Mouse (Mus musculus) splenic B cell, adult 2 months (primary cell): ENCODE measurements around the gene Kirrel3.

Source experiments
- DNase-seq: peaks from one replicate; pipeline ENCODE4 v3.0.0-alpha.2; 2011; ENCODE audit warnings: low read depth, low spot score
- H3K27me3 ChIP-seq: 2 replicates; pipeline ENCODE4 v1.6.1; 2012; ENCODE audit warnings: mild to moderate bottlenecking, low read length, moderate library complexity, mixed read lengths; ENCODE audit not compliant: control insufficient read depth, poor library complexity, insufficient read depth, severe bottlenecking
- H3K36me3 ChIP-seq: 2 replicates; pipeline ENCODE4 v1.6.1; 2012; ENCODE audit warnings: mild to moderate bottlenecking, low read length, moderate library complexity, mixed read lengths; ENCODE audit not compliant: control insufficient read depth, poor library complexity, insufficient read depth, severe bottlenecking

Gene Kirrel3

GRCm38 (mm10) chr9:34851136-34851535, 365.4 kb downstream of the Kirrel3 start:
- Histone ChIP-seq H3K27me3 (no peaks in the 10 kb centered on the region), H3K36me3 (no peaks in the 10 kb centered on the region)
- no peak for DNase-seq

- DNase-seq: peak; percentile 14
- Histone ChIP-seq H3K36me3 (no peaks in the 10 kb centered on the region), H3K27me3 (no peaks in the 10 kb centered on the region)
Measured at GRCm38 (mm10) chr9:34857575-34857974, 371.9 kb downstream of the Kirrel3 start.

DNA sequence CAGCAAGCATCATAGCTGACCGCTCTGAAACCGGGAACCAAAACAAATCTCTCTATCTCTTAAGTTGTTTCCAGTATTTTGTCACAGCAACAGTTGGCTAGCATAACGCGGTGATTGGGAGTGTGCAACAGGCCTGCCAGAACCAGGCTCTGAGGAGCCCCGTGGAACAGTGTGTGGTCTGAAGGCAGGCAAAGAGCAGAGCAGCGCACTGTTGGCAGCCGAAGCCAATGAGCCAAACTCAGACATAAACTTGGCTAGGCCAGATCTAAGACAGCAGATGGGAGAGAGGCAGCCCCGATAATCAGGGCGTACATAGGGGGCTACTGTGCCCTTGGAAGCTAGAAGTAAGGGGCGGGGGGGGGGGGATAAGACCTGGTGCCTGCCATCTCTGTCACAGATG, 372.4 kb downstream of the Kirrel3 start:
- no peak for DNase-seq
- H3K27me3 ChIP-seq: no peaks in the 10 kb centered on the region
- H3K36me3 ChIP-seq: no peaks in the 10 kb centered on the region

- Histone ChIP-seq H3K36me3 (no peaks in the 10 kb centered on the region), H3K27me3 (no peaks in the 10 kb centered on the region)
- DNase-seq: no peak
Measured at GRCm38 (mm10) chr9:34860934-34861333, 375.2 kb downstream of the Kirrel3 start.

GRCm38 (mm10) chr9:34861775-34862174, 376.1 kb downstream of the Kirrel3 start:
- no peak for DNase-seq
- no peaks in the 10 kb centered on the region for H3K27me3 ChIP-seq

DNA sequence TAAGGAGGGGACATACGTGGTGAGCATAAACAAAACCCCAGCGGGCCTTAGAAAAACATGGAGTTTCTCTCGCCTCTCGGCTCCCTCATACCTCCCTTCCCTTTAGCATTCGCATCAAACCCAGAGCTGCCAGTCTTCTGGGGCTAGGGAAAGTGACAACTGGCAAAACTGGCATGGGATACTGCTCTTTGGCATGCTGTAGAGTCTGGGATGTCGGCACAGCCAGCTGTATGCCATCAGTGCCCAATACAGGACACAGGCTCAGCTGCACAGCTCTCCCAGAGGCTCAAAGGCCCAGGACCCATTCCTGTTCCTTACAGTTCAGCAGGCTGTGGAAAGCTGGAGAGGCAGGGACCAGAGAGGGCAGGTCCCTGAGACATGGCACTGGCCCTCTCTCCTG, 379.9 kb downstream of the Kirrel3 start:
- no peak for DNase-seq
- H3K27me3 ChIP-seq: no peaks in the 10 kb centered on the region

More at GRCm38 (mm10) chr9:34861775-34862174, 376.1 kb downstream of the Kirrel3 start:
- H3K36me3 ChIP-seq: no peaks in the 10 kb centered on the region

DNA sequence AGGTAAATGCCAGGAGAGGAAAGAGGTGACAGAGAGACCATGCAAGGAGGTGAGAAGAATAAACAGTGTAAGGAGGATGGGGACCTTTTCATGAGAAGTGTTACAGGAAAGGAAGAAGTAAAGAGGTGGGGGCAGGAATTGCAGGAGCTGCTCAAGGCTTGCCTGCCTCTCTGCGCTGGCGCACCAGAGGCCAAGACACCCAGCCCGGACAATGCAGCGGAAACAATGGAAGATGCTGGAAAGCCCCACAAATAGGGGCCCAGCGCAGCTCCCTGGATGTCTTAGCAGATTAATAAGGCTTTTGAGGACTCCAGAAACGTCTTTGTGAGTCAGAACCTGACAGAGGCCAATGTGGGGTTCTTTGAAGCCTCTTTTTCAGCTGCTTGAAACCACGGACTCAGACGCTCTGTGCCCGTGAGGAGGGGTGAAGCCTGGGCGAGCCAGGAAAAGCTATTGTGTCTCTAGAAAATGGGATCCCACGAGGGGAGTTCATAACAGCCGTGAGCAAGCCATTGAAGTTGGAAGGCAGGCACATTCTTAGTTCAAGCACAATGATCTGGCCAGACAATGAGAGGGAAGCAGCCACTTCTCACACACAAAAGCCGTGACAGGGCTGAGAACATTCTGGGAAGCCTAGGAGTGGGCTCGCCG, 385.7 kb downstream of the Kirrel3 start:
- no peaks in the 10 kb centered on the region for H3K36me3 ChIP-seq
- no peak for DNase-seq
- H3K27me3 ChIP-seq: no peaks in the 10 kb centered on the region

More for the DNA sequence above, 379.9 kb downstream of the Kirrel3 start:
- H3K36me3 ChIP-seq: no peaks in the 10 kb centered on the region

DNA sequence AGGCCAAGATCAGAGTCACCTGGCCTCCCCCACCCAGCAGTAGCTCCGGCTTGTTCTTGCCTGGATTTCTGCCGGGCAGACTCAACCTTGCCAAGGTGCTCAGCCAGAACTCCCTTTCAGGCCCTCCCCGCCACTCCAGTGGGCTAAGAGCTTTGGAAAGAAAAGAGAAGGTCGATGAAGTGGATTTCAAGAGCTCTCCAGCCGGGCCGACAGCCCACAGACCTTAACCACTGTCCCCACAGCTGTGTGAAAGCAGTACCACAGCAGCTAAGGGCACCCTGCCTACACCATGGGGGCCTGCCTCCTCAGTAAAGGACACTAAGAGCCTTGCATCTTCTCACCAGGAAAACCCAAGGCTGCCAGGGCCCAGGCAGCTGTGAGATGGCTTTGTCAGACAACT, 389.5 kb downstream of the Kirrel3 start:
- DNase-seq: no peak
- H3K27me3 ChIP-seq: no peaks in the 10 kb centered on the region
- H3K36me3 ChIP-seq: no peaks in the 10 kb centered on the region

- H3K36me3 ChIP-seq: no peaks in the 10 kb centered on the region
- H3K27me3 ChIP-seq: no peaks in the 10 kb centered on the region
- DNase-seq: no peak
Measured at GRCm38 (mm10) chr9:34877186-34877585, 391.5 kb downstream of the Kirrel3 start.

DNA sequence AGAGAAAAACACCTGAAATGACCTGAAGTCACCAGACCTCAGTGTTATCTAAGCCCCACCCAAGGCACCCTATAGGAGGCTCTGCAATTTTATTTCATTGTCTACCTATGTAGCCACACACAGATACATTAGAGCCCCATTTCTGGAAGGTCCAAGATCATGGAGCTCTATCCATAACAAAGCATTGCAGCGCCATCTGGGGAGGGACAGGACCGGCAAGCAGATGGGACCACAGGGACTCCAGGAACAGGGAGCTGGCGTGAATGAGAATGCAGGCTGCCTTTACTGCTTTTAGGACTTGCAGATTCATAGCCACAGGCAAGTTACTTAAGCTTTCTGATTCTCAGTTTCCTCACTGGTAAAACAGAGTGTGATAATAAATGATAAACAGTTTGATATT, 392.1 kb downstream of the Kirrel3 start:
- Histone ChIP-seq H3K27me3 (no peaks in the 10 kb centered on the region), H3K36me3 (no peaks in the 10 kb centered on the region)
- no peak for DNase-seq

- no peak for DNase-seq
- no peaks in the 10 kb centered on the region for H3K27me3 ChIP-seq
- no peaks in the 10 kb centered on the region for H3K36me3 ChIP-seq
Measured at GRCm38 (mm10) chr9:34881750-34882149, 396.1 kb downstream of the Kirrel3 start.

GRCm38 (mm10) chr9:34882211-34882610, 396.5 kb downstream of the Kirrel3 start:
- DNase-seq: no peak
- Histone ChIP-seq H3K27me3 (no peaks in the 10 kb centered on the region), H3K36me3 (no peaks in the 10 kb centered on the region)

DNA sequence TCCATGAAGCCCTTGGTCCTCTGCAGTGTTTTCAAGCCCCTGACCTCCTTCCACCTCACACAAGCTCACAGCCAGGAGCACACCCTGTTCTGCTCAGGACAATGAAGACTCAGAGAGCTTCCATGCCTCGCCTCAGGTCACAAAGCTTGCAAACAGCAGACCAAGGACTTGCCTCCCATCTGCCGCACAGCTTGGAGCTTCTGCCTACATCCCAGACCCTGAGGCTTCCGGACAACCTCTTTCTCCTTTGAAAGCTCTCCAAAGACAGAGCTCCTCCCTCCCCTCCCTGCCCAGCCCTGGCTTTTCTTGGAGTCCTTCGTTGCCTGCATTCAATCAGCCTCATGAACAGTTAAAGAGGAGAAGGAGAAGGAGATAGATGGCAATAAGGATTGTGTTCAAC, 397.4 kb downstream of the Kirrel3 start:
- Histone ChIP-seq H3K36me3 (no peaks in the 10 kb centered on the region), H3K27me3 (no peaks in the 10 kb centered on the region)
- no peak for DNase-seq

DNA sequence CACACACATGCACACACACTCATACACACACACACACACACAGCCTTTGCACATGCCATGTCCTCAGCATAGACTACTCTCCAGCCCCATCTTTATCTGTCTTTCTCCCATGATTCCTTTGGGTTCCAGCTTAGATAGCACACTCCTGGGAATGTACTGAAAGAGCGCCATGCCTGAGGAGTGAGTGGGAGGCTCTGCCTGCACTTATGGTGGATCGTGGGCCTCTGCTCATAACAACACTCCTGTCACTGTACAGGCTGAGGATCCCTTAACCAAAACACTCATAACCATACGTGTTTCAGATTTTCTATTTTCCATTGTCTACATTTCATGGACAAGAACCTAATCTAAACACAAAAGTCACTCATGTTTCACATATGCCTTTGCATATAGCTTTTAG, 398.6 kb downstream of the Kirrel3 start:
- DNase-seq: no peak
- no peaks in the 10 kb centered on the region for H3K36me3 ChIP-seq
- H3K27me3 ChIP-seq: no peaks in the 10 kb centered on the region

DNA sequence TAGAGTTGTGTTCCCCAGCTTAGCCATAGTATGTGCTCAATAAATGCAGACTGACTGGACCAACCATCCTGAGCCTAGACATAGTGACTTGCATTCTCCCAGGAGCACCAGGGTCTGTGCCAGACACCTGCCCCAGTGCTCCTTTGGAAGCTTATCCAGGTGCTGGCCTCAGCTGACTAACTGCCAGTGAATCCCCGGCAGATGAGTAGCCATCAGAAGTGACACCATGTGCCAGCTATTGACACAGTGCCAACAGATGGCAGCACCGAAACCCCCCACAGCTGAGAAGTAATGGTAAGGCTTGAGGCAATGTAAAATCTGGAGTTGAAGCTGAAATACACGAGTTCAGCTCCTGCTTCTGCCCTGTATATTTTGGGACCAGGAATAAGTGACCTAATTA, 399.2 kb downstream of the Kirrel3 start:
- no peaks in the 10 kb centered on the region for H3K27me3 ChIP-seq
- no peaks in the 10 kb centered on the region for H3K36me3 ChIP-seq
- no peak for DNase-seq

- no peaks in the 10 kb centered on the region for H3K36me3 ChIP-seq
- no peak for DNase-seq
- H3K27me3 ChIP-seq: no peaks in the 10 kb centered on the region
Measured at GRCm38 (mm10) chr9:34886746-34887145, 401.1 kb downstream of the Kirrel3 start.
